Mouse (Mus musculus) heart, adult 2 months (tissue): ENCODE measurements around the gene Rxrb.
"Not testable (repeated sequence)": the region's sequence is repeated elsewhere in the genome, so short reads cannot be mapped to it uniquely, and the experiment has no call there.

Experiments used
- EP300 ChIP-seq: fragments of 200-500 bp; IDR thresholded peaks from 2 replicates; pipeline ENCODE4 v1.6.1; 2011; ENCODE audit warnings: low read depth, low read length, control low read depth; ENCODE audit not compliant: insufficient read depth
- POLR2A ChIP-seq: fragments of 200-500 bp; IDR thresholded peaks from 2 replicates; pipeline ENCODE4 v1.6.1; 2011; ENCODE audit warnings: mild to moderate bottlenecking, low read depth, low read length, control low read depth; ENCODE audit not compliant: insufficient read depth

- TF ChIP-seq EP300, POLR2A: not testable (repeated sequence)
Observed at GRCm38 (mm10) chr17:34000796-34001195, 30.8 kb upstream of the Rxrb start.
